28 mouse cellular contexts compared by ENCODE assay signal in the genomic region with DNA sequence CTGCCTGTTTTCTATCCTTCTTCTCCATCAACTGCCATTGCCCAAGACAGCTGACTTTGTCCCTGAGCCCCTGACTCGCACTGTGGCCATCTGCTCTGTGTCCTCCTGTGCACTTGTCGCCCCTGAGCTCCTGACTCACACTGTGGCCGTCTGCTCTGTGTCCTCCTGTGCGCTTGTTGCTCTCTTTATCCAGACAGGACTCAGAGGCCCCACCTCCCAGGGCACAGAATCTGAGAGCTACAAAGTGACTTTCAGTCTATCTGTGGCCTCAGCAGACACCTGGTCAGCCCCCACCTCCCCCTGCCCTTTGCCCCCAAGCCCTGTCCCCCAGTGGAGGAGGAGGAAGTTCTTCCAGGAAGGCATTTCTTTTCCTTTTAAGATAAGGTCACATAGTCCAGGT. TPM values are rescaled to one million over a fixed set of nuclear protein-coding genes. Genes with fewer than 3 reads are reported as not detected.
DNase-seq lines count a peak whose midpoint lies in the region; ATAC-seq and TF ChIP-seq lines count a peak whose summit lies in the region.
"Had no signal": no experiment of that assay in that cellular context is flagged by ENCODE, and none has a peak within 500 bp of the region (broad histone marks: within the 10 kb centered on the region; RNA-seq: fewer than 3 reads in every experiment).

No protein-coding gene starts in this region.

- no peaks in the 10 kb centered on the region; the same call in 1 of the 2 replicates for H3K9me3 ChIP-seq in heart, embryonic 12.5 days (replicated peaks)
- no peaks in the 10 kb centered on the region for H3K9me3 ChIP-seq in forebrain, embryonic 14.5 days (replicated peaks; ENCODE audit: control insufficient read depth, low read length)
- H3K9me3 ChIP-seq: embryonic facial prominence, embryonic 10.5 days; forebrain, embryonic 10.5 days; heart, embryonic 15.5 days; hindbrain, embryonic 10.5 days; limb, embryonic 13.5 days; liver, embryonic 12.5 days; midbrain, embryonic 13.5 days; neural tube, embryonic 12.5 days had no signal

- TF ChIP-seq CTCF in small intestine, adult 2 months (IDR thresholded peaks at IDR 0.05; ENCODE audit: extremely low read depth, insufficient read length, insufficient replicate concordance, low read depth, low read length) = no peak

- peaks cover 8% of the 10 kb centered on the region for H3K4me1 ChIP-seq in heart, embryonic 12.5 days (replicated peaks)
- H3K4me1 ChIP-seq in small intestine, adult 2 months (ENCODE audit: control insufficient read depth, insufficient read depth, insufficient read length, low read length) = peaks cover 25% of the 10 kb centered on the region
- H3K4me1 ChIP-seq in forebrain, embryonic 14.5 days (ENCODE audit: control insufficient read depth, insufficient read depth, low read length) = no peaks in the 10 kb centered on the region
- H3K4me1 ChIP-seq: forebrain, embryonic 10.5 days; heart, embryonic 15.5 days; limb, embryonic 13.5 days; liver, embryonic 12.5 days; midbrain, embryonic 13.5 days; neural tube, embryonic 12.5 days had no signal

- 18% methylated on average over 4 of the region's 4 CpGs for WGBS in heart, embryonic 12.5 days
- 20% methylated on average over 4 of the region's 4 CpGs for WGBS in small intestine, adult 2 months
- WGBS in forebrain, embryonic 14.5 days = 72% methylated on average over 4 of the region's 4 CpGs

- H3K27ac ChIP-seq in heart, embryonic 12.5 days (ENCODE audit: poor library complexity, severe bottlenecking) = no peak overlapping the region
- H3K27ac ChIP-seq in small intestine, adult 2 months (ENCODE audit: insufficient read depth, low read depth, low read length) = peak overlapping the region; percentile 11; the same call in 1 of the 2 replicates
- H3K27ac ChIP-seq in forebrain, embryonic 14.5 days (ENCODE audit: low read depth, low read length) = no peak overlapping the region
- H3K27ac ChIP-seq: embryonic facial prominence, embryonic 10.5 days; forebrain, embryonic 10.5 days; heart, embryonic 15.5 days; hindbrain, embryonic 10.5 days; limb, embryonic 13.5 days; liver, embryonic 12.5 days; midbrain, embryonic 13.5 days; neural tube, embryonic 12.5 days had no signal

- no peak for TF ChIP-seq POLR2A in small intestine, adult 2 months (IDR thresholded peaks at IDR 0.05; ENCODE audit: low read depth, low read length)

- ATAC-seq in heart, embryonic 12.5 days (ENCODE audit: insufficient number of reproducible peaks, low FRiP score) = peak; percentile 36; the same call in 1 of the 2 replicates
- no peak for ATAC-seq in forebrain, embryonic 14.5 days
- ATAC-seq: forebrain, postnatal 0 days; hindbrain, embryonic 16.5 days; liver, embryonic 12.5 days; midbrain, embryonic 13.5 days had no signal

- H3K4me2 ChIP-seq in heart, embryonic 12.5 days = no peak overlapping the region
- H3K4me2 ChIP-seq in forebrain, embryonic 14.5 days (ENCODE audit: low read length) = no peak overlapping the region
- H3K4me2 ChIP-seq: heart, embryonic 15.5 days; limb, embryonic 13.5 days; liver, embryonic 12.5 days; midbrain, embryonic 13.5 days; neural tube, embryonic 12.5 days had no signal

- H3K36me3 ChIP-seq in heart, embryonic 12.5 days = no peaks in the 10 kb centered on the region
- no peaks in the 10 kb centered on the region for H3K36me3 ChIP-seq in small intestine, adult 2 months (ENCODE audit: control insufficient read depth, insufficient read depth, low read length)
- H3K36me3 ChIP-seq in forebrain, embryonic 14.5 days (ENCODE audit: control insufficient read depth, insufficient read depth, low read length) = no peaks in the 10 kb centered on the region
- H3K36me3 ChIP-seq: embryonic facial prominence, embryonic 10.5 days; forebrain, embryonic 10.5 days; heart, embryonic 15.5 days; hindbrain, embryonic 10.5 days; limb, embryonic 13.5 days; liver, embryonic 12.5 days; midbrain, embryonic 13.5 days; neural tube, embryonic 12.5 days had no signal

- no peak overlapping the region for H3K4me3 ChIP-seq in heart, embryonic 12.5 days
- H3K4me3 ChIP-seq in small intestine, adult 2 months (ENCODE audit: low read depth, low read length) = no peak overlapping the region
- H3K4me3 ChIP-seq in forebrain, embryonic 14.5 days (ENCODE audit: low read depth, low read length) = no peak overlapping the region
- H3K4me3 ChIP-seq: embryonic facial prominence, embryonic 10.5 days; forebrain, embryonic 10.5 days; heart, embryonic 15.5 days; hindbrain, embryonic 10.5 days; limb, embryonic 13.5 days; liver, embryonic 12.5 days; megakaryocyte, embryonic 14.5 days; midbrain, embryonic 13.5 days; neural tube, embryonic 12.5 days had no signal

- 0 out of 2 replicates have a peak, but pooled peaks cover 9% of the 10 kb centered on the region for H3K27me3 ChIP-seq in heart, embryonic 12.5 days (replicated peaks)
- no peaks in the 10 kb centered on the region for H3K27me3 ChIP-seq in small intestine, adult 2 months (ENCODE audit: control insufficient read depth, insufficient read depth, low read length)
- no peaks in the 10 kb centered on the region for H3K27me3 ChIP-seq in forebrain, embryonic 14.5 days (replicated peaks; ENCODE audit: control insufficient read depth, insufficient read depth, low read length)
- H3K27me3 ChIP-seq: heart, embryonic 15.5 days; limb, embryonic 13.5 days; neural tube, embryonic 12.5 days had no signal

- no peak overlapping the region for H3K9ac ChIP-seq in heart, embryonic 12.5 days
- no peak overlapping the region for H3K9ac ChIP-seq in forebrain, embryonic 14.5 days (ENCODE audit: low read length)
- H3K9ac ChIP-seq: forebrain, postnatal 0 days; heart, embryonic 15.5 days; limb, embryonic 13.5 days; liver, embryonic 12.5 days; midbrain, embryonic 13.5 days; neural tube, embryonic 12.5 days had no signal

- DNase-seq in adrenal gland, postnatal 14 days = peak; percentile 60
- no peak for DNase-seq in adrenal gland, postnatal 10 days
- no peak for DNase-seq in heart, postnatal 4 days
- peak; percentile 19 for DNase-seq in MN1 (ENCODE audit: low spot score)
- DNase-seq in forebrain, embryonic 14.5 days (ENCODE audit: low spot score) = no peak
- DNase-seq: adrenal gland, postnatal 25 days; cerebellum, adult 11 months; forebrain, postnatal 0 days; gastrocnemius, postnatal 14 days; heart, adult 18-20 months; kidney, adult 11 months; lung, adult 2 months; lung, postnatal 14 days; thymus, postnatal 25 days had no signal

RNA-seq across cellular contexts. Expression of a gene that starts 2.6 kb away (rescaled TPM):
- 0.41 and 0.44 TPM in 2 replicates for total RNA-seq in adrenal gland, postnatal 14 days (2021)
- total RNA-seq in adrenal gland, postnatal 10 days (2021) = under 1 TPM; 0.63 to 0.76 TPM
- polyA plus RNA-seq in heart, embryonic 12.5 days (2016; fragmentation: Nextera tagmentation; extraction: Ambion mirVana) = not detected in 2 replicates
- total RNA-seq in heart, postnatal 4 days (2021) = under 1 TPM; 0.17 to 0.18 TPM
- polyA plus RNA-seq in small intestine, adult 2 months (2012; rRNA removed) = not detected in 2 replicates
- not detected in 2 replicates for polyA plus RNA-seq in forebrain, embryonic 14.5 days (2014; fragmentation: Nextera tagmentation; extraction: Ambion mirVana)
- total RNA-seq: forebrain, postnatal 0 days; gastrocnemius, postnatal 14 days; layer of hippocampus, adult 8-10 months had no signal
- polyA plus RNA-seq: cortical plate, adult 2 months; embryonic facial prominence, embryonic 10.5 days; forebrain, embryonic 10.5 days; forebrain, postnatal 0 days; heart, embryonic 15.5 days; hindbrain, embryonic 10.5 days; hindbrain, embryonic 16.5 days; liver, embryonic 12.5 days; midbrain, embryonic 13.5 days; neural tube, embryonic 12.5 days had no signal

RNA-seq across cellular contexts. Expression of a gene that starts 16.3 kb away (rescaled TPM):
- 7.6 and 11.6 TPM in 2 replicates for total RNA-seq in adrenal gland, postnatal 14 days (2021)
- total RNA-seq in adrenal gland, postnatal 10 days (2021) = 10 to 100 TPM in 1 of 2 experiments, 1 to 10 TPM in 1; 8.9 to 11.2 TPM
- polyA plus RNA-seq in heart, embryonic 12.5 days (2016; fragmentation: Nextera tagmentation; extraction: Ambion mirVana) = 0.40 and 0.86 TPM in 2 replicates
- under 1 TPM; 0.12 to 0.32 TPM for total RNA-seq in heart, postnatal 4 days (2021)
- 0.55 and 1.5 TPM in 2 replicates for polyA plus RNA-seq in small intestine, adult 2 months (2012; rRNA removed)
- polyA plus RNA-seq in forebrain, embryonic 14.5 days (2014; fragmentation: Nextera tagmentation; extraction: Ambion mirVana) = 0.36 and 0.42 TPM in 2 replicates

RNA-seq across cellular contexts. Expression of a gene that starts 20.8 kb away (rescaled TPM):
- 35.4 and 48.9 TPM in 2 replicates for total RNA-seq in adrenal gland, postnatal 14 days (2021)
- total RNA-seq in adrenal gland, postnatal 10 days (2021) = 10 to 100 TPM; 42.5 to 47.5 TPM
- polyA plus RNA-seq in heart, embryonic 12.5 days (2016; fragmentation: Nextera tagmentation; extraction: Ambion mirVana) = 7.8 and 8.9 TPM in 2 replicates
- total RNA-seq in heart, postnatal 4 days (2021) = 10 to 100 TPM; 15.1 to 15.4 TPM
- 108 and 140 TPM in 2 replicates for polyA plus RNA-seq in small intestine, adult 2 months (2012; rRNA removed)
- polyA plus RNA-seq in forebrain, embryonic 14.5 days (2014; fragmentation: Nextera tagmentation; extraction: Ambion mirVana) = 7.5 and 9.4 TPM in 2 replicates

RNA-seq across cellular contexts. Expression of a gene that starts 26.2 kb away (rescaled TPM):
- total RNA-seq in adrenal gland, postnatal 14 days (2021) = 57.8 and 73.4 TPM in 2 replicates
- 10 to 100 TPM; 50.9 to 71.0 TPM for total RNA-seq in adrenal gland, postnatal 10 days (2021)
- polyA plus RNA-seq in heart, embryonic 12.5 days (2016; fragmentation: Nextera tagmentation; extraction: Ambion mirVana) = 2.0 and 2.3 TPM in 2 replicates
- 1 to 10 TPM; 1.6 to 1.9 TPM for total RNA-seq in heart, postnatal 4 days (2021)
- 32.8 and 43.0 TPM in 2 replicates for polyA plus RNA-seq in small intestine, adult 2 months (2012; rRNA removed)
- polyA plus RNA-seq in forebrain, embryonic 14.5 days (2014; fragmentation: Nextera tagmentation; extraction: Ambion mirVana) = 1.9 and 2.0 TPM in 2 replicates

RNA-seq across cellular contexts. Expression of a gene that starts 30.6 kb away (rescaled TPM):
- total RNA-seq in adrenal gland, postnatal 14 days (2021) = 25.7 and 31.1 TPM in 2 replicates
- total RNA-seq in adrenal gland, postnatal 10 days (2021) = 10 to 100 TPM; 32.0 to 33.3 TPM
- 9.3 and 9.5 TPM in 2 replicates for polyA plus RNA-seq in heart, embryonic 12.5 days (2016; fragmentation: Nextera tagmentation; extraction: Ambion mirVana)
- 10 to 100 TPM; 10.6 to 12.0 TPM for total RNA-seq in heart, postnatal 4 days (2021)
- polyA plus RNA-seq in small intestine, adult 2 months (2012; rRNA removed) = 99.4 and 147 TPM in 2 replicates
- 1.8 and 2.3 TPM in 2 replicates for polyA plus RNA-seq in forebrain, embryonic 14.5 days (2014; fragmentation: Nextera tagmentation; extraction: Ambion mirVana)

Comparison
In these comparisons a context has a peak if more than half of its experiments do, and no peak if none do; other contexts are left out.
1. DNase-seq: peak in adrenal gland, postnatal 14 days (single experiment) and MN1 (single experiment); none in adrenal gland, postnatal 10 days (single experiment), heart, postnatal 4 days (single experiment) and forebrain, embryonic 14.5 days (single experiment).